Mouse (Mus musculus) C2C12 (cell line): ENCODE results near the gene Tecpr2. TPM values are rescaled to one million over a fixed set of nuclear protein-coding genes. Genes with fewer than 3 reads are reported as not detected.

Source experiments
- H3K27me3 ChIP-seq: one replicate; pipeline ENCODE4 v1.6.1; 2011; ENCODE audit not compliant: control insufficient read depth, insufficient read depth, insufficient read length
- H3K36me3 ChIP-seq: one replicate; pipeline ENCODE4 v1.6.1; 2011; ENCODE audit not compliant: control insufficient read depth, insufficient read depth
- H3K4me3 ChIP-seq: one replicate; pipeline ENCODE4 v1.5.1; 2011; ENCODE audit warnings: mild to moderate bottlenecking, control low read depth; ENCODE audit not compliant: poor library complexity, insufficient read depth, severe bottlenecking
- H3K79me2 ChIP-seq: one replicate; pipeline ENCODE4 v1.6.1; 2011; ENCODE audit not compliant: control insufficient read depth, insufficient read depth
- H3K79me3 ChIP-seq: one replicate; pipeline ENCODE4 v1.6.1; 2011; ENCODE audit warnings: low read depth, control low read depth
- H3ac ChIP-seq: one replicate; pipeline ENCODE3; 2011; ENCODE audit warnings: low read depth; ENCODE audit not compliant: control insufficient read depth, insufficient read length
- CEBPB ChIP-seq: IDR thresholded peaks from one replicate; pipeline ENCODE4 v1.6.1; 2011; ENCODE audit warnings: low read depth, mild to moderate bottlenecking, control low read depth, moderate library complexity
- CTCF ChIP-seq: IDR thresholded peaks from one replicate; pipeline ENCODE4 v1.5.1; 2011; ENCODE audit not compliant: control insufficient read depth, insufficient read depth, insufficient read length
- FOSL1 ChIP-seq: IDR thresholded peaks from one replicate; pipeline ENCODE4 v1.8.0; 2011; ENCODE audit warnings: mild to moderate bottlenecking, low read length; ENCODE audit not compliant: poor library complexity, insufficient read depth, severe bottlenecking
- MAX ChIP-seq: IDR thresholded peaks from one replicate; pipeline ENCODE4 v1.6.1; 2011; ENCODE audit warnings: mild to moderate bottlenecking, control low read depth
- MYOD1 ChIP-seq: IDR thresholded peaks from one replicate; pipeline ENCODE4 v1.6.1; 2011; ENCODE audit warnings: low read depth; ENCODE audit not compliant: control insufficient read depth, insufficient read length
- MYOG ChIP-seq: IDR thresholded peaks from one replicate; pipeline ENCODE4 v1.6.1; 2011; ENCODE audit not compliant: control insufficient read depth, insufficient read length; ENCODE audit errors: extremely low read depth
- USF1 ChIP-seq: IDR thresholded peaks from one replicate; pipeline ENCODE4 v1.6.1; 2011; ENCODE audit warnings: low read depth, mild to moderate bottlenecking, control low read depth, moderate library complexity
- polyA plus RNA-seq: library from polyadenylated mRNA; unstranded; fragments of >200 nt; fragmentation: generic; extraction: Trizol; gene quantifications from one replicate; pipeline ENCODE4 v1.2.1, GENCODE M21; 2012; ENCODE audit warnings: missing spikeins

The Tecpr2 gene
- polyA plus RNA-seq, 1 experiment: 3.4 TPM

- no peak for TF ChIP-seq MYOG
- no peak for TF ChIP-seq MAX
- peak; percentile 70 for TF ChIP-seq USF1
- peak; percentile 30 for TF ChIP-seq MYOD1
- no peak for TF ChIP-seq CEBPB
- peak; percentile 22 for TF ChIP-seq FOSL1
- TF ChIP-seq CTCF: no peak
- Histone ChIP-seq H3K4me3 (no peak overlapping the region), H3K27me3 (no peaks in the 10 kb centered on the region), H3K36me3 (peaks cover 9% of the 10 kb centered on the region), H3K79me3 (no peaks in the 10 kb centered on the region), H3K79me2 (no peaks in the 10 kb centered on the region), H3ac (no peak overlapping the region)
Observed at GRCm38 (mm10) chr12:110952628-110953385, 63.7 kb downstream of the Tecpr2 start.

GRCm38 (mm10) chr12:110953443-110953842, 64.4 kb downstream of the Tecpr2 start:
- no peaks in the 10 kb centered on the region for H3K79me2 ChIP-seq
- no peak overlapping the region for H3K4me3 ChIP-seq
- no peaks in the 10 kb centered on the region for H3K27me3 ChIP-seq
- H3K36me3 ChIP-seq: peaks cover 9% of the 10 kb centered on the region
- TF ChIP-seq CEBPB: no peak
- peak; percentile 28 for TF ChIP-seq MAX
- TF ChIP-seq MYOD1: no peak
- no peak for TF ChIP-seq USF1
- no peak for TF ChIP-seq CTCF
- no peak for TF ChIP-seq FOSL1
- no peaks in the 10 kb centered on the region for H3K79me3 ChIP-seq
- no peak overlapping the region for H3ac ChIP-seq

GRCm38 (mm10) chr12:110953900-110954299, 64.8 kb downstream of the Tecpr2 start:
- H3K27me3 ChIP-seq: no peaks in the 10 kb centered on the region
- H3K36me3 ChIP-seq: peaks cover 9% of the 10 kb centered on the region
- H3ac ChIP-seq: no peak overlapping the region
- no peak overlapping the region for H3K4me3 ChIP-seq
- H3K79me2 ChIP-seq: no peaks in the 10 kb centered on the region
- no peak for TF ChIP-seq FOSL1
- no peak for TF ChIP-seq MYOD1
- no peak for TF ChIP-seq MAX
- no peak for TF ChIP-seq CTCF
- no peak for TF ChIP-seq USF1
- no peak for TF ChIP-seq CEBPB
- no peak for TF ChIP-seq MYOG
- no peaks in the 10 kb centered on the region for H3K79me3 ChIP-seq

GRCm38 (mm10) chr12:110954351-110954991, 65.4 kb downstream of the Tecpr2 start:
- no peaks in the 10 kb centered on the region for H3K27me3 ChIP-seq
- H3ac ChIP-seq: no peak overlapping the region
- no peak overlapping the region for H3K4me3 ChIP-seq
- H3K79me3 ChIP-seq: no peaks in the 10 kb centered on the region
- no peak for TF ChIP-seq CEBPB
- no peak for TF ChIP-seq MYOD1
- no peak for TF ChIP-seq FOSL1
- TF ChIP-seq MAX: no peak
- no peak for TF ChIP-seq USF1
- TF ChIP-seq CTCF: no peak
- no peak for TF ChIP-seq MYOG
- peaks cover 13% of the 10 kb centered on the region for H3K36me3 ChIP-seq
- no peaks in the 10 kb centered on the region for H3K79me2 ChIP-seq

GRCm38 (mm10) chr12:110961973-110962372, 72.9 kb downstream of the Tecpr2 start:
- H3K27me3 ChIP-seq: no peaks in the 10 kb centered on the region
- no peaks in the 10 kb centered on the region for H3K79me3 ChIP-seq
- TF ChIP-seq USF1: no peak
- no peak for TF ChIP-seq CEBPB
- no peak for TF ChIP-seq MAX
- no peak for TF ChIP-seq FOSL1
- no peak for TF ChIP-seq CTCF
- TF ChIP-seq MYOD1: no peak
- no peak for TF ChIP-seq MYOG
- H3K36me3 ChIP-seq: peaks cover 16% of the 10 kb centered on the region
- H3ac ChIP-seq: no peak overlapping the region
- no peaks in the 10 kb centered on the region for H3K79me2 ChIP-seq
- no peak overlapping the region for H3K4me3 ChIP-seq

- Histone ChIP-seq H3ac (no peak overlapping the region), H3K4me3 (no peak overlapping the region), H3K79me2 (no peaks in the 10 kb centered on the region), H3K79me3 (no peaks in the 10 kb centered on the region), H3K27me3 (no peaks in the 10 kb centered on the region), H3K36me3 (peaks cover 6% of the 10 kb centered on the region)
- no peak for TF ChIP-seq USF1
- TF ChIP-seq MYOD1: no peak
- no peak for TF ChIP-seq CEBPB
- TF ChIP-seq CTCF: no peak
- no peak for TF ChIP-seq MAX
- no peak for TF ChIP-seq MYOG
- TF ChIP-seq FOSL1: no peak
Observed at GRCm38 (mm10) chr12:110965500-110965899, 76.4 kb downstream of the Tecpr2 start.
